Mouse (Mus musculus): ENCODE measurements around the gene Tbc1d8. TPM values are rescaled to one million over a fixed set of nuclear protein-coding genes. Genes with fewer than 3 reads are reported as not detected.
A peak's percentile ranks its signal among the peaks of the same experiment; 100 is the strongest.

The Tbc1d8 gene
- polyA plus RNA-seq, 1 experiment from 2014 or later, result 11.5 TPM

GRCm38 (mm10) chr1:39341807-39342206 is 136.7 kb downstream of the Tbc1d8 start:
- no peaks in the 10 kb centered on the region for H3K9me3 ChIP-seq (ENCODE audit: control insufficient read depth, low read length)
- 63% methylated on average over 4 of the region's 4 CpGs for WGBS
- DNase-seq (ENCODE audit: low spot score), result no peak
- H3K4me1 ChIP-seq (ENCODE audit: control insufficient read depth, insufficient read depth, low read length), result no peaks in the 10 kb centered on the region
- no peak overlapping the region for H3K9ac ChIP-seq (ENCODE audit: low read depth, low read length)
- H3K4me2 ChIP-seq (ENCODE audit: low read depth, low read length), result no peak overlapping the region
- no peak overlapping the region for H3K27ac ChIP-seq (replicated peaks; ENCODE audit: low read depth, low read length)
- no peak overlapping the region for H3K4me3 ChIP-seq (ENCODE audit: low read depth, low read length)
- H3K27me3 ChIP-seq (replicated peaks; ENCODE audit: control insufficient read depth, insufficient read depth, low read length), result no peaks in the 10 kb centered on the region
- no peaks in the 10 kb centered on the region for H3K36me3 ChIP-seq (ENCODE audit: control insufficient read depth, insufficient read depth, low read length)
- no peak for ATAC-seq (ENCODE audit: low read depth)

DNA sequence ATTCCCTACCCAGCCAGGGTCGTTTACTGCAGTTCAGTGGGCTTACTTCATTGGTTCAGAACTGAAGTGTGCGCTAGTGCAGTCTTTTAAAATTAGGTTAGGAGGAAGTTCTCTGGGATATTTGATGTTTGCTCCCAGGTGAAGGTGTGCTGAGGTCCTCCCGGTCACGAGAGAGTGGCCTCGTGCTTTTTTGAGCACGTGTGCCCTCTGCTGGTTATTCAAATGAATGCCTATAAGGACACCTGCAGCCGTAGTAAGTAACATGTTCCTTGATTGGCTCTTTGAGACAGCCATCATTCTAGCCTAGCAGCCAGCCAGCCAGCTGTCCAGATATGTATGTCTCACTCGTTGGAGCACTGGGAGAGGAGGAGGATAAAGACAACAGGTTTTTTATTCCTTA is 137.9 kb downstream of the Tbc1d8 start:
- Histone ChIP-seq H3K4me3 (ENCODE audit: low read depth, low read length) (no peak overlapping the region), H3K9ac (ENCODE audit: low read depth, low read length) (no peak overlapping the region), H3K4me2 (ENCODE audit: low read depth, low read length) (no peak overlapping the region), H3K27me3 (replicated peaks; ENCODE audit: control insufficient read depth, insufficient read depth, low read length) (no peaks in the 10 kb centered on the region), H3K9me3 (ENCODE audit: control insufficient read depth, low read length) (no peaks in the 10 kb centered on the region), H3K36me3 (ENCODE audit: control insufficient read depth, insufficient read depth, low read length) (no peaks in the 10 kb centered on the region), H3K27ac (replicated peaks; ENCODE audit: low read depth, low read length) (no peak overlapping the region), H3K4me1 (ENCODE audit: control insufficient read depth, insufficient read depth, low read length) (0 out of 2 replicates have a peak, but pooled peaks cover 4% of the 10 kb centered on the region)
- DNase-seq (ENCODE audit: low spot score) (peak; percentile 81), ATAC-seq (ENCODE audit: low read depth) (peak; percentile 51; the same call in 1 of the 2 replicates)
- WGBS, result 18% methylated on average over 8 of the region's 8 CpGs

DNA sequence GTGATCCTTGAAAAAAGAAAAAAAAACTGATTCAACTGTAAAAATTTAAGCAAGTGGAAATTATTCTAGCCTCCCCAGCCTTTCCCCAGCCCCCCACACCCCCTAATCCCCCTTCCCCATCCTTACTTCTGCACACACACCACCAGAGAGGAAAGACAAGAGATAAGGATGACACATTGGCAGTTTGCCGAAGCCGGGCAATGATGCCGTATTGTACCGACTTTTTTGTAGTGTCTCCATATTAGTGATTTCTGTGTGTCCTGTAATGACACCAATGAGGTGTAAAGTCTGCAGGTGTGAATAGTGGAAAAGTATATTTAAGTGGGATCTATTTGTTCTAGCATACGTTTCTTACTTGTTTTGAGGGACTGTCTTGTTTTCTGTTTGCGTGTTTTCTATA is 138.4 kb downstream of the Tbc1d8 start:
- Histone ChIP-seq H3K9ac (ENCODE audit: low read depth, low read length) (no peak overlapping the region), H3K27me3 (replicated peaks; ENCODE audit: control insufficient read depth, insufficient read depth, low read length) (no peaks in the 10 kb centered on the region), H3K4me1 (ENCODE audit: control insufficient read depth, insufficient read depth, low read length) (0 out of 2 replicates have a peak, but pooled peaks cover 4% of the 10 kb centered on the region), H3K36me3 (ENCODE audit: control insufficient read depth, insufficient read depth, low read length) (no peaks in the 10 kb centered on the region), H3K27ac (replicated peaks; ENCODE audit: low read depth, low read length) (no peak overlapping the region), H3K4me2 (ENCODE audit: low read depth, low read length) (no peak overlapping the region), H3K4me3 (ENCODE audit: low read depth, low read length) (no peak overlapping the region), H3K9me3 (ENCODE audit: control insufficient read depth, low read length) (no peaks in the 10 kb centered on the region)
- no peak for DNase-seq (ENCODE audit: low spot score)
- WGBS, result 84% methylated on average over 6 of the region's 6 CpGs
- ATAC-seq (ENCODE audit: low read depth), result no peak

DNA sequence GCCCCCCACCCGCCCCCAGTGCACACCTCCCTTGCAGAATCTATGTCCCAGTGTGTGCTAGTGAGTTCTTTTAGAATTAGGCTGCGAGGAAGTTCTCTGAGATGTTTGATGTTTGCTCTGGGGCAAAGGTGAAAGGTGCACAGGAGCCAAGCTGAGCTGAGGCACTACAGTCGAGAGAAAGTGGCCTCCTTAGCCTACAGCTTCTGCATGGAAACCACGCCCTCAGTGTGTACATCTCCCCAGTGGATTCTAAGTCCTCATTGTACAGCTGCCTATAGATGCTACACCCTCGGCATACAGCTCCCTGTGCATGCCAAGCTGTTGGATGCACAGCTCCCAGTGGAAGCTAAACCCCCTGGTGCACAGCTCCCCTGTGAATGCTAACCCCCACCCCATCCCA is 139.1 kb downstream of the Tbc1d8 start:
- ATAC-seq (ENCODE audit: low read depth) (peak; percentile 21; the same call in 1 of the 2 replicates), DNase-seq (ENCODE audit: low spot score) (no peak)
- Histone ChIP-seq H3K4me1 (ENCODE audit: control insufficient read depth, insufficient read depth, low read length) (0 out of 2 replicates have a peak, but pooled peaks cover 4% of the 10 kb centered on the region), H3K4me2 (ENCODE audit: low read depth, low read length) (no peak overlapping the region), H3K36me3 (ENCODE audit: control insufficient read depth, insufficient read depth, low read length) (no peaks in the 10 kb centered on the region), H3K9me3 (ENCODE audit: control insufficient read depth, low read length) (no peaks in the 10 kb centered on the region), H3K27ac (replicated peaks; ENCODE audit: low read depth, low read length) (no peak overlapping the region), H3K9ac (ENCODE audit: low read depth, low read length) (no peak overlapping the region), H3K27me3 (replicated peaks; ENCODE audit: control insufficient read depth, insufficient read depth, low read length) (no peaks in the 10 kb centered on the region), H3K4me3 (ENCODE audit: low read depth, low read length) (no peak overlapping the region)
- WGBS, result 57% methylated on average over 5 of the region's 5 CpGs

DNA sequence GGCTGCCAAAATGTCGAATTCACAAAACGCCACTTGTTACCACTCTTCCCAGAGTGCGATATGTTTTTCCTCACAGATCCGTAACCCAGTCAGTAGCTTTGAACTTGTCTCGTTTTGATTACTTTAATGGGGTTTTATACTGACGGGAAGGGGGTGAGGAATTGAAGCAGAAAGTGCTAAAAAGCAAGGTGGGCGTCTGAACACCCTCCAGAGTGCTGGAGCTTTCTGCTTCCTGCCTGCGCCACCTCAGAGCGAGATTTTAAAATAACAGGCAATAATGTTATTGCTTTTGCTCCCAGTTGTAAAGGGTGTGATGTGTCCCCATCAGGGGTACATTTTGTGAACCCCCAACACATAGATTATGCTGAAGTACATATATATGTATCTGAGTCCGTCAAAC is 139.7 kb downstream of the Tbc1d8 start:
- 73% methylated on average over 10 of the region's 10 CpGs for WGBS
- Histone ChIP-seq H3K4me3 (ENCODE audit: low read depth, low read length) (no peak overlapping the region), H3K27me3 (replicated peaks; ENCODE audit: control insufficient read depth, insufficient read depth, low read length) (no peaks in the 10 kb centered on the region)

GRCm38 (mm10) chr1:39336788-39337187 is 141.8 kb downstream of the Tbc1d8 start:
- H3K9ac ChIP-seq (ENCODE audit: low read depth, low read length), result no peak overlapping the region
- no peak overlapping the region for H3K4me3 ChIP-seq (ENCODE audit: low read depth, low read length)
- H3K27me3 ChIP-seq (replicated peaks; ENCODE audit: control insufficient read depth, insufficient read depth, low read length), result no peaks in the 10 kb centered on the region
- ATAC-seq (ENCODE audit: low read depth), result no peak
- no peak overlapping the region for H3K4me2 ChIP-seq (ENCODE audit: low read depth, low read length)
- WGBS, result 65% methylated on average over 8 of the region's 8 CpGs
- 0 out of 2 replicates have a peak, but pooled peaks cover 4% of the 10 kb centered on the region for H3K4me1 ChIP-seq (ENCODE audit: control insufficient read depth, insufficient read depth, low read length)
- DNase-seq (ENCODE audit: low spot score), result no peak
- no peaks in the 10 kb centered on the region for H3K36me3 ChIP-seq (ENCODE audit: control insufficient read depth, insufficient read depth, low read length)
- H3K27ac ChIP-seq (replicated peaks; ENCODE audit: low read depth, low read length), result no peak overlapping the region
- no peaks in the 10 kb centered on the region for H3K9me3 ChIP-seq (ENCODE audit: control insufficient read depth, low read length)

More for the DNA sequence above, 139.7 kb downstream of the Tbc1d8 start:
- ATAC-seq (ENCODE audit: low read depth) (no peak), DNase-seq (ENCODE audit: low spot score) (no peak)
- Histone ChIP-seq H3K9me3 (ENCODE audit: control insufficient read depth, low read length) (no peaks in the 10 kb centered on the region), H3K4me2 (ENCODE audit: low read depth, low read length) (no peak overlapping the region), H3K9ac (ENCODE audit: low read depth, low read length) (no peak overlapping the region), H3K4me1 (ENCODE audit: control insufficient read depth, insufficient read depth, low read length) (0 out of 2 replicates have a peak, but pooled peaks cover 4% of the 10 kb centered on the region), H3K36me3 (ENCODE audit: control insufficient read depth, insufficient read depth, low read length) (no peaks in the 10 kb centered on the region), H3K27ac (replicated peaks; ENCODE audit: low read depth, low read length) (no peak overlapping the region)

- Histone ChIP-seq H3K36me3 (ENCODE audit: control insufficient read depth, insufficient read depth, low read length) (no peaks in the 10 kb centered on the region), H3K4me3 (ENCODE audit: low read depth, low read length) (no peak overlapping the region), H3K27ac (replicated peaks; ENCODE audit: low read depth, low read length) (no peak overlapping the region), H3K9me3 (ENCODE audit: control insufficient read depth, low read length) (no peaks in the 10 kb centered on the region), H3K9ac (ENCODE audit: low read depth, low read length) (no peak overlapping the region), H3K4me1 (ENCODE audit: control insufficient read depth, insufficient read depth, low read length) (0 out of 2 replicates have a peak, but pooled peaks cover 4% of the 10 kb centered on the region), H3K27me3 (replicated peaks; ENCODE audit: control insufficient read depth, insufficient read depth, low read length) (no peaks in the 10 kb centered on the region), H3K4me2 (ENCODE audit: low read depth, low read length) (no peak overlapping the region)
- DNase-seq (ENCODE audit: low spot score), result no peak
- 21% methylated on average over 15 of the region's 15 CpGs for WGBS
- 0 out of 2 replicates have a peak, but pooled peaks have one; percentile 44 for ATAC-seq (ENCODE audit: low read depth)
These were observed 142.9 kb downstream of the Tbc1d8 start for GRCm38 (mm10) chr1:39335561-39336196.

DNA sequence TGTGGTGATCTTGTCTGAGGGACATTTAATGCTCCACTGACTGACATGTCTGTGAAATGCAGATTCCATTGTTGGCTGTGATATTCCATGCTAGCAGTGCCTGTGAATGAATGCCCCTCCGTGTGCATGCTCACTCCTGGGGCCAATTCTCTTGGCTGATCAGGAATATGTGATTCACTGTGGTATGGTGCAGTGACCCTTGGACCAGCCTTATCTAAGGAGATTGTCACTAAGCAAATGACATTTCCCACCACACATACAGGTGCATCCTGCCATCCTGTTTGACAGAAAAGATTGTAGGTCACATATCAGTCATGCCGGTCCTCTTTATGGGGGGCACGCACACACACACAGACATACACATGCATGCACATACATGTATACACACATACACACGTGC is 146.1 kb downstream of the Tbc1d8 start:
- no peak overlapping the region for H3K4me2 ChIP-seq (ENCODE audit: low read depth, low read length)
- H3K4me1 ChIP-seq (ENCODE audit: control insufficient read depth, insufficient read depth, low read length), result 0 out of 2 replicates have a peak, but pooled peaks cover 4% of the 10 kb centered on the region
- H3K36me3 ChIP-seq (ENCODE audit: control insufficient read depth, insufficient read depth, low read length), result no peaks in the 10 kb centered on the region
- no peak for DNase-seq (ENCODE audit: low spot score)
- no peak overlapping the region for H3K9ac ChIP-seq (ENCODE audit: low read depth, low read length)
- no peak overlapping the region for H3K27ac ChIP-seq (replicated peaks; ENCODE audit: low read depth, low read length)
- 83% methylated on average over 4 of the region's 4 CpGs for WGBS
- no peaks in the 10 kb centered on the region for H3K9me3 ChIP-seq (ENCODE audit: control insufficient read depth, low read length)
- H3K27me3 ChIP-seq (replicated peaks; ENCODE audit: control insufficient read depth, insufficient read depth, low read length), result no peaks in the 10 kb centered on the region
- ATAC-seq (ENCODE audit: low read depth), result no peak
- no peak overlapping the region for H3K4me3 ChIP-seq (ENCODE audit: low read depth, low read length)

All from embryonic facial prominence, embryonic 14.5 days (tissue).